Mouse (Mus musculus) myocyte (in vitro differentiated cells): Measurements from ENCODE around the gene Ap2a1.

Source experiments
- POLR2A ChIP-seq: IDR thresholded peaks from one replicate; pipeline ENCODE4 v1.6.1; 2011; ENCODE audit warnings: low read depth, mild to moderate bottlenecking, control low read depth, moderate library complexity; ENCODE audit not compliant: insufficient read length
- TCF12 ChIP-seq: IDR thresholded peaks from one replicate; pipeline ENCODE4 v1.6.1; 2011; ENCODE audit warnings: mild to moderate bottlenecking, control low read depth; ENCODE audit not compliant: poor library complexity, insufficient read depth, severe bottlenecking

DNA sequence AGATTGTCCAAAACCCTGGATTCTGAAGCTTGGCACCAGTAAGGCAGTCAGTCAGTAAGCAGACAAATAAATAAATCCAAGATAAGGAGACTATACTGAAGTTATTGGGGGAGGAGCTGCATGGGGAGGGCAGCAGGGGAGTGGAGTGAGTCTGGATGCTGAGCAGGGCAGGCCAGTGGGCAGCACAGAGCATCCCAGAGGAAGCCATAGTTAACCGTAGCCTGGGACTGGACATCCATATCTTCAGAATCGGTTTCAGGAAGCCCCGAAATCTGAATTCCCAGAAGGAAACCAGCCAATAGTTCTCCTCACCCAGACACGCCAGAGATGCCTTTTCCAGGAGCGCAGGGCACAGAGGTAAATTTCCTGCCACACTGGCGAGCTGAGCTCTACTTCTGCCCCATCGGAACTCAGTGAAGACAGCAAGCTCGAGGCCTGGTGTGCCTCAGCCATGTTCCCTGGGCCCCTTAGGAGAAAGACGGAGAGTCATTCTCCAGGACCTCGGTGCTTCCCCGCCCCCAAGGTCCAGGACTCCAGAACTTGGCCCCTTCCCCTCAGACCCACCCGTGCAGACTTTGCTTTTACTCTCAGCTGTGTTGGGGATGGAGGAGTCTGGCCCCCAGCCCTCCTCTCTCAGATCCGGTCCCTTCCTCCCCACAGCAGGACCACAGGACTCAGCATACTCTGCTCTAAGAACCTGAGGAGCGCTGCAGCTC, 44.3 kb upstream of the Ap2a1 start:
- no peak for TF ChIP-seq TCF12
- TF ChIP-seq POLR2A = no peak
